Mouse (Mus musculus) cerebellum, adult 9-11 months (tissue): ENCODE results near the gene Sh2d7.
"Not testable (repeated sequence)": the region's sequence is repeated elsewhere in the genome, so short reads cannot be mapped to it uniquely, and the experiment has no call there.

Source experiments
- DNase-seq: peaks from one replicate; pipeline ENCODE4 v3.0.0; 2022

Sh2d7 gene

DNA sequence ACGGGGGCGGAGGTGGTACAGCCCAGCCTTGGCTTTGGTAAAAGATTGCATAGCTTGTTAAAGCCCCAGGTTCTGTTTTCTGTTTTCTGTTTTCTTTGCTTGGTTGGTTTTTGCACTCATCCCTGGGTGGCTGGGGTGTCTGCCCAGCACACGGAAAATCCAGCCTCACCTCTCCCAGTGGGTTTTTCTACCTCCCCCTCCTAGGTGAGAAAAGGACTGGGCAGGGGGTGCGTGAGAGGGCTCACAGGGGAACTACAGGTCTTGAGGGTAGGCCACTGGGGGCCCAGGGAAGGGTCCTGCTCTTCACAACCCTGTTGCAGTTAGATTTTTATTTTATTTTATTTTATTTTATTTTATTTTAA lies 6.2 kb downstream of the Sh2d7 start:
- no peak for DNase-seq

DNA sequence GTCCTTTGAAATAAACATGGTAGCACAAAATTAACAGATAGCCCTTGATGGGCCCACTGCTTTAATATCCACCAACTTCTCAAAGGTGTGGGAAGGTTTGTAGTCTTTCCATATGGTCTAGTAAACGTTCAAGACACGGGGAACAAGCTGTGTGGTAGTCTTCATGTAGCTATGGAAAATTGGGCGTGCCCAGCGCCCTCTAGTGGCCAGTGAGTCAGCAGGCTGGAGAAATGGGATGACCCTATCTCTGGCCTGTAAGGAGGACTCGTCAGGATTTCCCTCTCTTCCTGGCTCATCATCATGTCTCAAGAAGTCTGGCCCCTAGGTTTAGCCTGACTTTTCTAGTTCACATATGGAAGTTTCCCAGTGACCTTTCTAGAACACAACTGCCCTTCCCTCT lies 8.8 kb downstream of the Sh2d7 start:
- peak; percentile 64 for DNase-seq

DNA sequence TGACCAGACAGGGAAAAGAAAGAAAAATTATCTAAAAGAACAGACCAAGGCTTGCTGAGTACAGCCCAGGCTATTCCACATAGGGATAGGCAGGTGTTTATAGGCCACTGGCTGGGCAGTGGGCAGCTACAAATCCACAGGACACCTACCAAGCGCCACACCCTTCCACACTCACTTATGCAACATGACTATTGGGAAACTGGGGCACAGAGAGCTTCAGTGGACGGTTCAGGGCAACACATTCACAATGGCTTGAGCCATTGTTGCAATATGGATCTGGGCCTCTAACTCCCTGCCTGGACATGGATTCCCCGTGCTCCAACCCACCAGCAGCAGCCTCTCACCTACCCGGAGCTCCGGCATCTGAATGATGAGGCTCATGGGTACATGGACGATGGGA lies 10.6 kb downstream of the Sh2d7 start:
- DNase-seq: no peak

DNA sequence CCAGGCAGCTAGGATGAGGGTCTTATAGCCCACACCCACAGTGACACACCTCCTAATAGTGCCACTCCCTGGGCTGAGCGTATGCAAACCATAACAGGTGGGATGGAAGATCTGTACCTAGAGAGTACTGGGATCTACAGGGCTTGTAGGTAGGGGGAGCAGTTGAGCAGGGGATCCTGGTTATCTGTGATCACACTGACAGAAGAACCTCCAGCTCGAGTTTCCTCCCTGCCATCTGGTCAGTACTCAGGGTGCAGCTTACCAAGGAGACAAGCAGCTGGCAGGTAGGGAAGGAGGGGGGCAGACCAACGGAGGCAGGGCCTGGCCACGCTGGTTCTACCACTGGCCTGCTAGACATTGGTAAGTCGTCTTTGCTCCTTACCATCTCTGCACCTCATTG lies 13.6 kb downstream of the Sh2d7 start:
- peak; percentile 79 for DNase-seq

DNA sequence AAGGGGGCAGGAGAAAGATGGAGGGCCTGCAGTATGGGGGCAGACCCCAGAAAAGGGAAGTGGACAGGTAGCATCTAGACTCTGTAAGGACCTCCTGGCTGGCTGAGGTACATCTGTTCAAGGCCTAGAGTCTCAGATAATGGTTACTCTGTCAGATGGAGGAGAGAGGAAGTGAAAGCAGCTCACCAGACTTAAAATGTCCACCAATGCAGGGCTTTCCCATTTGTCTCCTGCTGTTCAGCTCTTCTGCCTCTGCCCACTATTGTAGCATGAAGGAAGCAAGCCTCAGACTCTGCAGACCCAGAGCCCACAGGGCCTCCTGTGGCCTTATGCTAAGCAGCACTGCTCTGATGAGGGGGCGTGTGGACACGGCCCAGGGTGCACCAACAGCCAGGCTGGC lies 16.3 kb downstream of the Sh2d7 start:
- no peak for DNase-seq

DNA sequence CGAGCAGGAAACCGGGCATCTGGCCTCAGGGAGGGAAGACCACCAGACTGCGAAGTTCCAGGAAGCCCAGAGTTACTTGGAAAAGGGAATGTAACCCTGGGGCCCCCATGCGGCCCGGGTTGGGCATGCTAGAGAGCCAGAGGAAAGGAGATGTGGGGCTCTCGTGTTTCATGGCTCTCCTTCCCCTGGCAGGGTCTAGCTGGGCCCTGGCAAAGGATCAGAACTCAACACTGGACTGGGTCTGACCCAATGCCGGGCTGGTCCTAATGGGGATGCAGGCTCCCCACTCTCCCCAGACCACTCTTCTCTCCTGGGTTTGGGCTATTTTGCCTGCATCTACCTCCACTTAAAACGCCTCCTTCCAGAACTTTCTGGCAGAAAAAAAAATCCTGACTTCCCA lies 19.9 kb downstream of the Sh2d7 start:
- DNase-seq: peak; percentile 33

DNA sequence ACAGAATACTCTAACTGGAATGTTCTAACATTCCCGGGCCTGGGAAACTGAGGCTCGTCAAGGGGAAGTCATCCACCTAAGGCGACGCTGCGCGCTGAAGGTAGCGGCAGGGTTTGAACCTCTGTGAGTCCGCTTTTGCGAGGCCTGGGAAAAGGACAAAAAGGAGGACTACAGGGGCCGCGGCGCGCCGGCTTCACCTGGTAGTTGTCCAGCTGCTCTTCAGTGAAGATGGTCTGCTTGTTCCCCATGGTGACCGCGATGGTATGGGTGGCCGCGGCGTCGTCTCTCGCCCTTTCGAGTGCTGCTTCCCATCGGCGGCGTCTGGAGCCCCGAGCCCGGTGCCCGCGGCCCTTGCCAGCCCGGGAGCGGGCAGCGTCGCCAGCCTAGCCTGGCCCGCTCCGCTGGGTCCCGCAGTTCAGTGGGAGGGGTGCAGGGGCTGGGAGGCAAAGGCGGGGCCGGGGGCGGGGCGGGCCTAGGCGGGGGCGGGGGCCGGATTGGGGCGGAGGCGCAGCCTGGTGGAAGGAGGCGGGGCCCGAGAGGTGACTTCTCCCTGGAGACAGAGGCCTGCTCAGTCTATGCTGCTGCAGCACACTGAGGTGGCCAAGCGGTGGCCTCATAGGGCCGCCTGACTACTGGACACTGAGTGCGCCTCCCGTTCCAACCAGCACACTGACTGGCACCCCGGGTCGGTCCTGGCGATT lies 21.1 kb downstream of the Sh2d7 start, which contains the start of gene Cib2:
Cib2 (minus strand) TSS at position 448 of the 701 bp plus-strand sequence.
- DNase-seq: peak; percentile 87

DNA sequence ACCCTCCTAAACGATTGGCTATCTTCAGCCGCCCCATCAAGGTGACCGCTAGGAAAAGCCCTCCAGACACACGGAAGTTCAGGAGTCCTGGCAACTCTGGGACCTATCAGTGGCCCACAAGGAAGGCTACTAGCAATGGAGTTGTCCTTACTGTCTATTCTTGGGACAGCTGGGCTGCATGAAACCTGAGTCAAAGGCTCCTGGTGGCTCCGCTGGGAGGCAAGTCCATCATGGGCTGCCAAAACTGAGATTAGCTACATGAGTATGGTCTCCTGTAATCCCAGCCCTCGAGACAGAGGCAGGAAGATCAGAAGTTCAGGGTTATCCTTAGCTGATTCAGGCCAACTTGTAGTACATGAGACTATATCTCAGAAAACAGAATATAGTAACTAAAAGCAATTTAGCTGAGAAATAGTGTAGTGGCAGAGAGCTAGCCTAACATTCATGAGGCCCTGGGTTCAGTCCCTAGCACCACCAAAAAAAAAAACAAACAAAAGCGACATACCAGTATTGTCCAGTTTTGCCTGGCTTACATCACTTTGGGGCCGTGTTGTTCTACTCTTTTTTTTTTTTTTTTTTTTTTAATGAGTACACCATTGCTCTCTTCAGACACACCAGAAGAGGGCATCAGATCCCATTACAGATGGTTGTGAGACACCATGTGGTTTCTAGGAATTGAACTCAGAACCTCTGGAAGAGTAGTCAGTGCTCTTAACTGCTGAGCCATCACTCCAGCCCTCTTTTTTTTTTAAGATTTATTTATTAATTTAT lies 22.2 kb downstream of the Sh2d7 start:
- DNase-seq: no peak

DNA sequence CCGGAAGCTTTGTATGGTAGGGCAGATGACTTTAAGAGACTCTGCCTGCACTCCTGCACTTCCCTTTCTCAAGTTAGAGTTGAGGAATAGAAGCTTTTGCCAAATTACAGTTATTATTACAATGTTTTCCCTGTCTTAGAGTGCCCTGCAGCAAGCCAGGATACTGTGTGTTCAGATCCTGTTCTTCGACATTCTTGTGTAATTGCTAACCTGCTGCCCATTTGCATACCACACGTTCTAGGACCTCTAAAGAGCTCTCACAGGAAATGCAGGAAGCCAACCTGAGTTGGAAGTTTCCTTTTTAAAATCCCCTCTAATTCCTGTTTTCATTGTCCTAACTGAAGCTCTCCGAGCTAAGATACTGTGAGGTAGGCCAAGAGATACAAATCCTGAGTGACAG lies 28.2 kb downstream of the Sh2d7 start:
- DNase-seq: no peak

DNA sequence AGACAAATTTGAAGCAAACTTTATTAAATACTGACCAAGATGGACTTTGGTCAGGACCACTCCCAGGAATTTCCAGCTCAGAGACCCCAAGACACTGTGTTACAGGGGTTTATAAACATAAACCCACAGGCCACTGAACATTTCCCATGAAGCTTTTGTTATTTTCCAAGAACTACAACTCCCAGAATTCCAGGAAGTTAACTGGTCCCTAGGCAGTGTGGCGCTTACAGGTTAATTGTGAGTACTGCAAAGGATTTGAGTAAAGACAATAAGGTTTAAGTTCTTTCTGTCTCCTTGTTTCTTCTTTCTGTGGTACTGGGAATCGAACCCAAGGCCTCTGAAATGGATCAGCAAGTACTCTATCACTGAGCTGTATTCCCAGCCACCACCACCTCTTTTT lies 29.9 kb downstream of the Sh2d7 start:
- no peak for DNase-seq

DNA sequence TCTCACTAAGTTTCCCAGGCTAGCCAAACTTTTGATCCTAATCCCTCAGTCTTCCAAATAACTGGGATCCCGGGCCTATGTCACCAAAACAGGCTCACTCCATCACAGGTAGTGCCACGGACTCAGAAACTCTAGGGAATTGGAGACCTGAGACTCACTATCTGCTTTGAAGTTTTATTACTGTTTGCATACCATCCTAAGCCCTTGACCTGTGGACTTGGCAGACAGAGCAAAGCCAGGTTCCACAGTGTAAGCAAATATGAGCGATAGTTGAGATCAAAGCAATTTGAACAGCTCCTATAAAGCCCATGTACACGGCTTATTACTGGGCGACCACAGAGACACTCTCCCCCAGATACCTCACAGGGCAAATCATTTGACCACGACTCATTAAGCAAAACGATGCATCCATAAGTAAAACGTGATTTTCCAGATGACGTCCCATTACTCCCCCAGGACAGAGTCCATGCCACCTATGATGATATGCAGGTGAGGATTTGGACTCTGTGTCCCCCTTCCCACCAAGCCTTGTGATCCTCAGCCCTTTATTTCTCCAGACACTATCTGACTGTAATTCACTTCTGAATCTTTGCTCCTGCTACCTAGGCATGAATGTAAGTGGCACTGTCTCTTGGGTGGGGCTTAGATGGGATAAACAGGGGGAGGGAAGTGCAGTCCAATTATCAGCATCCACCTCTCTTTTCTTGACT lies 32.5 kb downstream of the Sh2d7 start:
- no peak for DNase-seq

DNA sequence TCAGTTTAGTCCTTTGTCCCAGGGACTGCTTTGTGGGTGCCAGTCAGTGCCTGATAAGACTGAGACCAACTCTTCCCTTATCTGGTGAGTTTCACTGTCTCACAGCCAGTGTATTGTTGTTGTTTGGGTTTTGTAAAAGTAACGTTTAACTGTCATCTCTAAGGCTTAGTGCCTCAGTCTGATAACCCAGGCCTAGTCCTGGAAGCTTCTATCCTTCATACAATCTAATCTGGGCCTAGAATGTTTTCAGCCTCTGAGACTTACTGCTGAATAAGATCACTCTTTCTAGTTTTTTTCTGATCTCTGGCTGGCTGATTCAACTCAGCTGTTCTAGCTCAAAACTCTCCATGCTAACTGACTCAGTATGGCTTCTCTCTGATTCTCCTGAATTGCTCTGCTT lies 44.9 kb downstream of the Sh2d7 start:
- no peak for DNase-seq

DNA sequence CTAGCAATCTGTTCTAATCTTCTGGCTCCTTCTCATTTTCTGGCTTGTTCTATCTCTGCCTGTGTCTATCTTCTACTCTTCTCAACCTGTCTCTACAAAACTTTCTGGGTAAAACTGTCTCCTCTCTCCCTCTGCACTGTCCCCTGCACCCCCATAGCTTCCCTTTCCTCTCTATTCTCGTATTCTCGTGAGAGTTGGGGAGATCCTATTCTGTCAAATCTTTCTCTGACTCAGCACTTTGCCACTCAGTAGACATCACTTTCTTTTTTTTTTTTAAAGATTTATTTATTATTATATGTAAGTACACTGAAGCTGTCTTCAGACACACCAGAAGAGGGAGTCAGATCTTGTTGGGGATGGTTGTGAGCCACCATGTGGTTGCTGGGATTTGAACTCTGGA lies 45.3 kb downstream of the Sh2d7 start:
- DNase-seq: not testable (repeated sequence)

DNA sequence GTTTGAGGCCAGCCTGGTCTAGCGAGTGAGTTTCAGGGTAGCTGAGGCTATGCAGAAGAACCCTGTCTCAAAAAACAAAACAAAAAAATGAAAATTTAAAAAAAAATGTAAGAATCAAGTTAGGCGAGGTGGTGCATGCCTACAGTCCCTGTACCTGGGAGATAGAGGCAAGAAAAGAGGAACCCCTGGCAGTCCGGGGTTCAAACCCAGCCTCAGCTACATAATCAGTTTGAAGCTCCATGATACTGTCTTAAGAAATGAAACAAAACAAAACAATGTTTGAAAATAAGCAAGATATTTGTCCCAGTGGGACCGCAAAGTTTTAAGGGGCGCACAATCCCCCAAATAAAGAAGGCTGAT lies 47.0 kb downstream of the Sh2d7 start:
- no peak for DNase-seq

DNA sequence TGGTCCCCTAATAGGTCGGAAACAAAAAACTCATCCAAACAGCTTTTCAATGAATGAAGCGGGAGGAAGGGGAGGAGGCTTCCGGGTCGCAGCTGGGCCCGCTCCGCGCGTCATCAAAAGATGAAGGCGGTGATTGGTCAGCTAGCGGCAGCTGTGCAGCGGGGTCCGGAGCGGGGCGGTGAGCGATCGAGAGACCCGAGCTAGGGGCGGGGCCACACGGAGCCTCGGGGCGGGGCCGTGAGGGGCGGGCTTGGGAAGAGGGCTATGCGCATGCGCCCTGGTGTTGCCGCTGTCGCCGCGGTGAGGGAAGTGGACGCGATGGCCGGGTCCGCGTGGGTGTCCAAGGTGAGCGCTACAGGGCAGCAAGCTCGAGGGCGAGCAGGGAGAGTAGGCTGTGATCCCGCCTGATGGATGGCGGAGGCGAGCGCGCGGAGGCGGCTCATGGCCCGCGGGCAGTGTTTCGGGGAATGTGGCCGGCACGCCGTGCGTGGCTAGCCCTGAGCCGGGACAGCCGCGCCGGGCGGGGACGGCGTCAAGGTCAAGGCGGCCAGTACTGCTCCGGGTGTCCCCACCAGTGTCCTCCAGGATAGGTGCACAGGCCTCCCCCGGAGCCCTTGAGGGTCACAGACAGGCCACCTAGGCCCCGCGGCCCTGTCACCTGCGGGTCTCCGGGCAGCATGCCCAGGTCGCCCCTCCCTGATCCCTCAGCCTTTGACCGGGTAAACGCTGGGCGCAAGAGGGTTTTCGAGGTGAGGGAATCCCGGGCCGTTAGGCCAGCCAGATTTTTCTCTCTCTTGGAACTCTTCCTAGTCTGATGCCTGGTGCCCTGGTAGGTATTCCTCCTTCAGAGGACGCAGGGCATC lies 47.6 kb downstream of the Sh2d7 start, which contains the start of gene Idh3a:
Idh3a (plus strand) TSS at position 136 of the 863 bp plus-strand sequence.
- DNase-seq: peak; percentile 94

DNA sequence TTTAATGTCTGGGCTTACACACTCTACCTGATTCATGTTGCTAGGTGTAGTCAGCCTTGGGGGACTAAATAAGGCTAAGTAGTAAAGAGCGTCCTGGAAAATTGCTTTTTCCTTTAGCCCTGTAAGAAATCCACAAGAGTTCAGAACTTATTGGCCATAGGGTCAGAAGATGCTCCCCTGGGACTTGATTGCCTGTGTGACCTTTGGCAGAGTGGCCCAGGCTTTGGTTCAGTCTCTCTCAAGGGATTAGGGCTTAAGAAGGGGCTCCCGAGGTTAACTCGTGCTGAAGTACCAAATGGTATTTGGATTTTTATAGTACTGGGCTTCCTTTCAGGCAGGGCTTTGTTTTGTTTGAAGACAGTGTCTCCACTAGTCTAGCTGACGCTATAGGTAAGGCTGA lies 49.1 kb downstream of the Sh2d7 start:
- no peak for DNase-seq

DNA sequence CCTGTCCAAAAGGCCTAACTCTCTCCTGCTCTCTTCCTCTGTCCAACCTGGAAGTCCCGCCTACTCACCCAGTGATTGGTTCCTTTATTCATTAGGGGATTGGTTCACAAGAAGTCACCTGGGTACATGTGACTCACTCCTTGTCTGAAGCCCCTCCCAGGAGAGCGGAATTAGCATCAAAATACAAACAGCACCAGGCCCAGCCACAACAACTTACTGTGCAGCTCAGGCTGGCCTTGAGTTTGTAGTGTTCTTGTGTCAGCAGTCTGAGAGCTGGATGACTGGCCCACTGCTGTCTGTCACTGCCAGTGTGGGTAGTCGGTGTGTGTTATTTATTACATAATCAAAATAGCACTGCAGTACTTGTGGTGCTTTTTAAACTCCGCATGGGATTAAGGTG lies 54.9 kb downstream of the Sh2d7 start:
- not testable (repeated sequence) for DNase-seq
